Mouse (Mus musculus) layer of hippocampus, adult 2 months (tissue): ENCODE data around the gene Pcbp3. TPM values are rescaled to one million over a fixed set of nuclear protein-coding genes. Genes with fewer than 3 reads are reported as not detected.

ENCODE experiments used
- DNase-seq, 2 experiments: peaks; one replicate each; pipeline ENCODE4 v3.0.0; 2022; ENCODE audit warnings: low spot score in 2 of 2
- H3K27ac ChIP-seq: fragments of 200-600 bp; 2 replicates; pipeline ENCODE4 v1.8.1; 2022
- H3K4me3 ChIP-seq: fragments of 200-600 bp; 2 replicates; pipeline ENCODE4 v1.8.1; 2022; ENCODE audit warnings: mild to moderate bottlenecking
- CTCF ChIP-seq: fragments of 200-600 bp; conservative IDR thresholded peaks from 2 replicates; pipeline ENCODE4 v1.8.1; 2022; ENCODE audit warnings: antibody characterized with exemption, mild to moderate bottlenecking, moderate library complexity
- total RNA-seq, 2 experiments: library from RNA; stranded (reverse); gene quantifications; 2 replicates each; pipeline ENCODE4 v1.2.3; 2021

Gene Pcbp3
- total RNA-seq, 2 experiments from 2014 or later: 57.6 to 63.9 TPM

DNA sequence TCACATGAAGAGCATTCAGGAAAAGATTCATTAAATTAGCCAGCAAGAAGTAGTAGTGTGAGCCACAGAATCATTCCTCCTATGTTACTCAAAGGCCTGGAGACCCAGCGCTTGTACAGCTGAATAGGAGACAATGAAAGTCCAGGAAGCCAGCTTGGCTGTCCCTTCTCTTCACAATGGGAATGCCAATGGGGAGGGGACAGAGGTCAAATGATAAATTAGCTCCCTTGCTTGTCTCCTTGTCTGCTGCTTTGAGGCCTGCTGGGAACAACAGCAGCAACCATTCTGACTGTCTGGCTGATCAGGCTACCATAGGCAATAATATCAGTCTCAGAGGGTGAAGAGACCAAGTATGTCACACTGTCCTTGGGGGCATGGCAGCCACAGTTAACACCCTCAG is 130.5 kb downstream of the Pcbp3 start:
- H3K27ac ChIP-seq: no peak overlapping the region
- no peak overlapping the region for H3K4me3 ChIP-seq
- TF ChIP-seq CTCF: no peak
- no peak for DNase-seq

- Histone ChIP-seq H3K4me3 (no peak overlapping the region), H3K27ac (no peak overlapping the region)
- no peak for DNase-seq
- TF ChIP-seq CTCF: peak; percentile 45
Observed at GRCm38 (mm10) chr10:76828936-76829335, 132.8 kb downstream of the Pcbp3 start.

DNA sequence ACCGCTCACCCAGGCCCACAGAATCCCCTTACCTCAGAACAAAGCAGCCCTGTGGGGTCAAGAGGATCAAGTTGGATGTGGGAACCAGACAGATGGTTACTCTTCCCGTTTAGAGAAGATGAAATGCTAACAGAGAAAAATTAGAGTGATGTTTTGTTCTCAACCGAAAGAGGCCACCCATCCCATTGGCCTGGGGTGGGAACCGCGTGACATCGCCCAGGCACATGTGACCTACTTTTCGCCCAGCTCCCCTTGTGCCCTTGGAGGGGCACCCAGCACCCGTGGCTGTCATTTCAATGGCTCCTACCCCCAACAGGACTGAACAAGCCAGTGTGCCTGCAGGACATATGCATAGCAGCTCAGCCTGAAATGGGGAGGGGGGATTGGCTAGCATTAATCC is 139.0 kb downstream of the Pcbp3 start:
- H3K27ac ChIP-seq: no peak overlapping the region
- H3K4me3 ChIP-seq: no peak overlapping the region
- no peak for TF ChIP-seq CTCF
- no peak for DNase-seq

- no peak overlapping the region for H3K27ac ChIP-seq
- TF ChIP-seq CTCF: no peak
- no peak for DNase-seq
- H3K4me3 ChIP-seq: no peak overlapping the region
Observed at GRCm38 (mm10) chr10:76819321-76819720, 142.4 kb downstream of the Pcbp3 start.

- no peak for DNase-seq
- no peak overlapping the region for H3K4me3 ChIP-seq
- H3K27ac ChIP-seq: no peak overlapping the region
- no peak for TF ChIP-seq CTCF
Observed at GRCm38 (mm10) chr10:76818337-76818736, 143.3 kb downstream of the Pcbp3 start.

- Histone ChIP-seq H3K27ac (no peak overlapping the region), H3K4me3 (no peak overlapping the region)
- TF ChIP-seq CTCF: no peak
- DNase-seq: no peak
Observed at GRCm38 (mm10) chr10:76816930-76817329, 144.8 kb downstream of the Pcbp3 start.

DNA sequence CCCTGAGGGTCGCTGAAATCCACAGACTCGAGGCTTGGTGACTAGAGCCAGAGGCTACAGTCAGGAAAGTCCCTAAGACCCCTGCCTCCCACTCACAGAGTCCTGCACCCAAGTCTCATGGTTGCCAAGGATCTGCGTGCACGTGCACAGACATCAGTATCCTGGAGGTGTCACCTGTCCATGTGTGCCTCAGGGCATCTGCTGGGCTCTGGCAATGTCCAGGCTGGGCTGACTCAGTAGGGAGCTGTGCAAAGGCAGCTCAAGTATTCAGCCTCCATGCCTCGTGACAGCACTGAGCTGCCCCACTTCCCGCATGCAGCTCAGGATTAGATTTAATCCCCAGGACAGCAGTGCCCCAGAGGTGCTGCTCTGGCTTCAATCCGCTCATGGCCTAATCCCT is 145.3 kb downstream of the Pcbp3 start:
- no peak for TF ChIP-seq CTCF
- H3K27ac ChIP-seq: no peak overlapping the region
- no peak for DNase-seq
- no peak overlapping the region for H3K4me3 ChIP-seq

DNA sequence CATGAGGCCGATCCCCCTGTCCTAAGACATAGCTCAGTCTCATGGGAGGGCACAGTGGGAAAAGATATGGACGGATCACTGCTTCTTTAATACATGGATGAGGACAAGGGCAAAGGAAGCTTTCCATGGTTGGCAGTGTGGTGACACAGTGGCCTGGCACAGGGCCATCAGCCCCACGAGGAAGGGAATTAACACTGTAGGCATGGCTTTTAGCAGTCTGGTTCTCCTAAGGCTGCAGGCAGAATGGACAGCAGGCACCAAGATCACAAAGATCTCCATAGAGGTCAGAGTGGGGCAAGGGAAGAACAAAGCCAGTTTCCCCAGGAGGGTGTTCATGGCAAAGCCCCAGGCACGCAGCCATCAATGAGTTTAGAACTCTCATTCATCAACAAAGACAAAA is 146.2 kb downstream of the Pcbp3 start:
- no peak for DNase-seq
- no peak for TF ChIP-seq CTCF
- no peak overlapping the region for H3K4me3 ChIP-seq
- no peak overlapping the region for H3K27ac ChIP-seq

GRCm38 (mm10) chr10:76814811-76815210 is 146.9 kb downstream of the Pcbp3 start:
- DNase-seq: no peak
- no peak for TF ChIP-seq CTCF
- no peak overlapping the region for H3K4me3 ChIP-seq
- H3K27ac ChIP-seq: no peak overlapping the region

DNA sequence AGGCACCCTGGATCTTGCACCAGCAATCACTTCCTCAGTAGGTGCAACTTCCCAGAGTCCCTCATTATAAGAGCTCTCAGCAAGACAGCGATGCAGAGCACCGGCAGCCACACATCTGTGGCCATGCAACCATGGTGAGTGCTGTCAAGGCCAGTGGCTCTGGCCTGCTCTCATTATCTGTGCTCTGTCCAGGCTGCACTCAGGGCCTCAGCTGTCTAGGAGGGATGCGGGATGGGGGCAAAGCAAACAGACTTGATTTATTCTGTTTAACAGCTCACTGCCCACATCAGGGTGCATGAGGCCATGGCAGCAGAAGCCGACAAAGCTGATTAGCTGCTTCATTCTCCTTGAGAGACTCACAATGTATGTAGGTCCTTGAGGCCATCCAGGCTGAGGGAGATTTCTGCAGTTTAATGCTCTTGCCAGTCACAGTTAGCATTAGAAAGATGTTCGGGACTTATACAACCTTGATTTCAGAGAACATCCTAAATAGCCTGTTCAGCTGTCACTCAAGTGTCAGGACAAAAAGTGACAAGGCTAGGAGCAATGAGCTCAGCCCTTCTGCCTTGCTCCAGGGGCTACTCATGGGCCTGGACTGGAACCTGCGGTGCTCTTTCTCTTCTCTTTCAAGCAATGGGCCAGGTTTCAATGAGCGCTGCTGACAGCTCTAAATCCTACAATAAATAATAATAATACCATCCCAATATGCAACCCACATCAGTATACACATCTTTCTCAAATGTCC is 151.6 kb downstream of the Pcbp3 start:
- DNase-seq: no peak
- Histone ChIP-seq H3K4me3 (no peak overlapping the region), H3K27ac (peak overlapping the region; percentile 74)
- TF ChIP-seq CTCF: no peak

DNA sequence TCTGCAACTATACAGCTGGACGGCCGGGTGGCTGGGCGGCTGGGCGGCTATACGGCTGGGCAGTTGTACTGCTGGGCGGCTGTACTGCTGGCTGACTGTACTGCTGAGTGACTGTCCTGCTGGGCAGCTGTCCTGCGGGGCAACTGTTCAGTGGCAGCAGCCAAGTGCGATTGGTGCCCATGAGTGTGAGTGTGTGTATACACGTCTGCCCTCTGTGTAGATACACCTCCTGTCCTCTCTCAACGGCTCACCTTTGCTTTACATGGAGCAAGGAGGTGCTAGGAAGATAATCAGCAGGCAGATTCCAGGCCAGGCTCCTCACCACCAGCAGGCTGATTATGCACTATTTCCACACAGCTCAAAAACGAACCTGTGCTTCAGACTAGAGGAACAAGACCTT is 152.2 kb downstream of the Pcbp3 start:
- TF ChIP-seq CTCF: no peak
- peak overlapping the region; percentile 74 for H3K27ac ChIP-seq
- DNase-seq: no peak
- no peak overlapping the region for H3K4me3 ChIP-seq

- peak overlapping the region; percentile 74 for H3K27ac ChIP-seq
- DNase-seq: peak in 1 of 2 experiments; percentile 36
- TF ChIP-seq CTCF: no peak
Observed at GRCm38 (mm10) chr10:76808446-76809400, 153.0 kb downstream of the Pcbp3 start.

DNA sequence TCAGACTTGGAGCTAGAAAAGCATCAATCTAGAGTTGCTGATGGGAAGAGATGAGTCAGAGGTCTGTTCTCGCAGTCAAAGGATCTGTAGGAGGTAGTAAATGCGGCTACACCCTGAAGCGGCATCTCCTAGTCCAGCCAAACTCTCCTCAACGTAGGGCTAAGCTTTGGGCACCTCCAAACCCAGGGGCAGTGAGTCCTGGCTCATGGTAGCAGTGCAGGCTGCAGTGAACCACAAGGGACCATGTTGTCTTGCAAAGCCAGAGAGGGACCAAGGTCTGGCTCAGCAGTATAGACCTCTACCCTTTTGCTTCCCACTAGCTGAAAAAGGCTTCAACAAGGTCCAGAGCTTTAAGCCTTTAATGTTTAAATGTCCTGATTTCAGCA is 159.2 kb downstream of the Pcbp3 start:
- DNase-seq: no peak
- no peak overlapping the region for H3K4me3 ChIP-seq
- H3K27ac ChIP-seq: peak overlapping the region; percentile 30; the same call in 1 of the 2 replicates
- TF ChIP-seq CTCF: no peak

More at GRCm38 (mm10) chr10:76808446-76809400, 153.0 kb downstream of the Pcbp3 start:
- H3K4me3 ChIP-seq: no peak overlapping the region
